Mouse (Mus musculus) midbrain, embryonic 13.5 days (tissue): ENCODE data around the gene Tyw3. TPM values are rescaled to one million over a fixed set of nuclear protein-coding genes. Genes with fewer than 3 reads are reported as not detected.

Source experiments
- polyA plus RNA-seq: library from polyadenylated mRNA; unstranded; fragments of >200 nt; fragmentation: Nextera tagmentation; extraction: Ambion mirVana; gene quantifications from 2 replicates; pipeline ENCODE4 v1.2.1, GENCODE M21; 2015

The Tyw3 gene
- polyA plus RNA-seq, 1 experiment from 2014 or later: 14.5 TPM

Other genes with a start within 250 kb of the Tyw3 start
- 12.5 and 13.4 TPM in 2 replicates for gene Cryz, start 393 bp downstream of the Tyw3 start, polyA plus RNA-seq
- gene Erich3, start 66.8 kb upstream of the Tyw3 start, polyA plus RNA-seq: 2.2 and 2.5 TPM in 2 replicates